Mouse (Mus musculus): ENCODE results near the gene Timp3. TPM values are rescaled to one million over a fixed set of nuclear protein-coding genes. Genes with fewer than 3 reads are reported as not detected.

Timp3 gene
- total RNA-seq, 2 experiments from 2014 or later = 48.0 to 62.4 TPM

DNA sequence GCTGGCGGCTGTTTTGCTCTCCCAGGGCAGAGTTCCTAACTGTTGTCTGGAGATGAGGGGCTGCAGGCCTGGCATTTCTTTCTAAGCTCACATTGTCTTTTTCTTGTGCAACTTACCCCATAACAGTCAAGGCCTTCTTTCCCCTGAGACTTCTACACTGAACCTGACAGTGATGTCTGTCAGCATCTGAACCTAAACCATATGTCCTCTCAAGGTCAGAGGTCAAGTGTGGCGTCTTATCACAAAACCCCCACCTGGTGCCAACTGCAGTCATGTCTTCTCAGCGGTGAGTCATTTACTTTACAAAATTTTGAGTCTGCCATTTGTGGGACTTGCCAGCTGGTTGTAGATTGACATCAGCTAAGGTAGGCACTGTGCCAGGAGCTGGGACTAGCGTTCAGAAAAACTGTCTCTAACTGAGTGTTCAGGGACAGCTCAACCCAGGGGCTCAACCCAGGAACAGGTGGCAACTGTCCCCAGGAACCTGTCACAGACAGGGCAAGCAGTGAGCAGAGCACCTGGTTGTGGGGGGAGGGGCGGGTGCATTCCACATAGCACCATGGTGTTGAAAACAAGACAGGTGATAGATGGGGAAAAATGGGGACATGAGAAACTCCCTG lies 87.8 kb downstream of the Timp3 start:
- no peak for DNase-seq

DNA sequence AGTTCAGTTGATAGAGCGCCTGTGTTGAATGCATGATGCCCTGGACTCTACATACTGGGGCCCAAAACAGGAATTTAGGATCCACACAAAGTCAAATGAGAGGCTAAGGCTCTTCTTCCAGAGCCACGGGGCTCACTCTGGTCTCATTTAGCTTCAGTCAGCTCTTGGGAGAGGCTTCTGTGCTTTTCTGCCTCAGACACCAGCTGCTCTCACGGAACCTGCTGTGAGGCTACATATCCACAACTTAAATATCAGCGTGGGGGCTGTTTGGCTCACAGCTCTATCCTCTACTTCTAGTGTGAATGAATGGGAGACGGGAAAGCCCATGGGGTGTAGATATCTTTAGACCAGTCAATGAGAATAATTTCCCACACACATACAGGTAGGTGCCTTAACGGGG lies 88.6 kb downstream of the Timp3 start:
- DNase-seq = no peak

DNA sequence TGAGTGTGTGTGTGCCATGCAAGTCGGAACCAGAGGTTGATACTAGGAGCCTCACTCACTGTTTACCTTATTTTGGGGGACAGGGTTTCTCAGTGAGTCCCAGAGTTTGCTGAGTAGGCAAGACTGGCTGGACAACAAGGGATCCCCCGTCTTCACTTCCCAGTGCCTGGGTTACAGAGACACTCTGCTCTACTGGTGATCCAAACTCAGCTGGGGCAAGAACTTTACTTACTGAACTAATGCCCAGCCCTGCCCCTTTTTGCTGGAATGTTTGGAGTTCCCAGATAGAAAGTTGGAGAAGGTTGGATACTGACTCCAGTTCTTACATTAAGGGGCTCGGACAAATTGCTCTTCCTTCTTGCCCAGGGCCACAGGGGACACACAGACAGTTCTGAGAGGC lies 89.2 kb downstream of the Timp3 start:
- DNase-seq = no peak

DNA sequence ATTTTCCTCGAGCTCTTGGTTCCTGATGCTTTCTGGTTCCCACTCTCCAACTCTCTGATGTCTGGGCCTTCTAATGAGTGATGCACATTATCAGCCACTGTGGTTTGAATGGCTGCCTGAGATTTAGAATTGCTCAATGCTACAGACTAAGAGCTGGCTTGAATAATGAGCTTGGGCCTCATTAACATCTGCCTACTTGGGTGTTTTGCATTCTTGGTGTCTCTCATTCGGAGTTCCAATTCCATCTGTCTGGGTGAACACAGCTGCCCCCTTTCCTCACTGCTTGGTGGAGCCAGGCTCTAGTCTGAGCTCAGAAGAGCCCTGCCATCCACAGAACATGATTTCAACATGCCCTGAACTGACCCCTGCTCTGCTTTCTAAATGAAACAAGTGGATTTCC lies 89.7 kb downstream of the Timp3 start:
- DNase-seq = no peak

DNA sequence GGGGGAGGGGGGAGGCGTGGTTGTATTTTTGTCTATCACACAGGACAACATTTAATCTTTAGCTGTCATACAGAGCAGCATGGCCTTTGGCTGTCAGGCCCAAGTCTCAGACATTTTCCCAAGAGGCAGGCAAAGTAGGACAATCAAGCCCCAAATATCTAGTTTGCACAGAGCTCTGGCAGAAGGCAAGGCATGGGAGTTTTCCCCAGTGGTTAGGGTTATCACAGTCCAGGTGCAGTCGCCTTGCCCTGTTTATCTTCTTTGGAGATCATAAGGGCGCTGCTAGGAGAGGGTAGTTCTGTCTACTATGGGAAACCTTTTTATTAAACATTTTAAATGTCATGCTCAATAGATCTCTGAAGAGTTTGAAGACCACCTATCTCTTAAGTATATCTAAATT lies 92.2 kb downstream of the Timp3 start:
- DNase-seq = no peak

DNA sequence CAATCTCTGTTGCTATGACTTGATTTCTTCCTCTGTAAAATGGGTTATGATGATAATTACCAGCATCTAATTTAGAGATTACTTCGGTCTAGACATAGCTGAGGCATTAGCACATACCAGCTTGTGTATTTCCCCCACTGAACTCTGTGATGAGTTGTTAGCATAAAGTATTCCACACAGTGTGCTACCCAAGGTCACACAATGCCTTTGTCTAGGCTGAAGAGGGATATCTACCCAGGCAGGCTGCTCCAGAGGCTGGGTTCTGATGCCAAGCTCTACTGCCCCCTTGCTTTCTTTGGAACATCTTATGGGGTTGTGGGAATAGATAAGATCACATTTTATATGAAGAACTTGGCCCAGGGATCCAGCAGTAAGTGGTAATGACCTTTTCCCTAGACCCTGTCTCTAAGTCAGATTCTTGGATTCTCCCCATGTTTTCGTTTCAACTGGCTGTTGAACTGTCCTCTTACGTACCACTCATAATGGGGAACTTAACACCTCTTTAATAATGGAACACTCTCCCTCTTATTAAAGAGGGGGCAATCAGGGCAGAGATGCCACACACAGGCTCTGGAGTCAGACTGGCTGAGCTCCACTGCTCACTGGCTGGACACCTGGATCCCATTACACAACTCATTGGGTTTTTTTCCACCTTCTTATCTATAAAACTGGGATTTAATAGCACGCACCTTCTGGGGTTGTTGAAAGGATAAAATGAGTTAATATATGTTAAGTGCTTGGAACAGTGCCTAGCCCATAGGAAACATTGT lies 97.6 kb downstream of the Timp3 start:
- DNase-seq = no peak

DNA sequence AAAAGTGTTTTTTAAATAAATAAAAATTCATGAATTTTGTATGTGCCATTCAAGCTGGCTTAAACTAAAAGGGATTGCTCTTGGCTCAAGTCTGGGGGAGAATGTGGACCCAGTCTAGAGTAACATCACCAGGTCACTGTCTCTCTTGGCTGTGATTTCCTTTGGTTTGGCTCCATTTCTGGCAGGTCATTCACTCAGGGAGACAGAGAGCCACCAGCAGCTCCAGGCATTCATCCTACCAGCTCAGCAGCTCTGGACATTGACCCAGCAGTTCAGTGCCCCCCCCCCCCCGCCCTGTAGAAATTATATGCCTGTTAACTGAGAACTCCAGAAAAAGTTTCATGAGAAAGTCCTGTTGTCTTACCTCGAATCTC lies 98.2 kb downstream of the Timp3 start:
- DNase-seq = no peak

Other genes starting within 250 kb of the Timp3 start
- under 1 TPM; 0.23 to 0.43 TPM for gene Syn3, start 198.5 kb downstream of the Timp3 start, total RNA-seq (2021)

Data from gastrocnemius, postnatal 25 days (tissue).